14 mouse cellular contexts compared by ENCODE assay signal in genomic region chr11:101477552-101478211, GRCm38 (mm10). TPM values are rescaled to one million over a fixed set of nuclear protein-coding genes. Genes with fewer than 3 reads are reported as not detected.
DNase-seq lines count a peak whose midpoint lies in the region; ATAC-seq lines count a peak whose summit lies in the region.
"Had no signal": no experiment of that assay in that cellular context is flagged by ENCODE, and none has a peak within 500 bp of the region (broad histone marks: within the 10 kb centered on the region; RNA-seq: fewer than 3 reads in every experiment).

No protein-coding gene starts in this region.

- 61% methylated on average over 10 of the region's 10 CpGs for WGBS in heart, embryonic 10.5 days
- 52% methylated on average over 10 of the region's 10 CpGs for WGBS in forebrain, embryonic 10.5 days
- 12% methylated on average over 10 of the region's 10 CpGs for WGBS in hindbrain, embryonic 16.5 days
- WGBS in neural tube, embryonic 12.5 days = 23% methylated on average over 10 of the region's 10 CpGs
- WGBS in kidney, embryonic 15.5 days = 68% methylated on average over 10 of the region's 10 CpGs

- H3K4me1 ChIP-seq in heart, embryonic 10.5 days = peaks cover 44% of the 10 kb centered on the region
- peaks cover 47% of the 10 kb centered on the region for H3K4me1 ChIP-seq in forebrain, embryonic 10.5 days
- peaks cover 14% of the 10 kb centered on the region for H3K4me1 ChIP-seq in hindbrain, embryonic 16.5 days (ENCODE audit: control insufficient read depth, insufficient read depth, low read depth, low read length)
- peaks cover 33% of the 10 kb centered on the region for H3K4me1 ChIP-seq in neural tube, embryonic 12.5 days
- H3K4me1 ChIP-seq in kidney, embryonic 15.5 days = peaks cover 7% of the 10 kb centered on the region

- no peak overlapping the region for H3K4me3 ChIP-seq in heart, embryonic 10.5 days
- peak overlapping the region; percentile 18; the same call in 1 of the 2 replicates for H3K4me3 ChIP-seq in forebrain, embryonic 10.5 days
- no peak overlapping the region for H3K4me3 ChIP-seq in hindbrain, embryonic 16.5 days (ENCODE audit: low read length)
- peak overlapping the region; percentile 1; the same call in 1 of the 2 replicates for H3K4me3 ChIP-seq in neural tube, embryonic 12.5 days
- H3K4me3 ChIP-seq in kidney, embryonic 15.5 days (replicated peaks) = no peak overlapping the region
- H3K4me3 ChIP-seq: limb, embryonic 15.5 days had no signal

- ATAC-seq in hindbrain, embryonic 16.5 days = peak; percentile 66
- ATAC-seq in neural tube, embryonic 12.5 days (ENCODE audit: low FRiP score, low read depth) = peak; percentile 84
- no peak for ATAC-seq in kidney, embryonic 15.5 days (replicated peaks; ENCODE audit: low FRiP score)

- peak overlapping the region; percentile 42 for H3K27ac ChIP-seq in heart, embryonic 10.5 days
- peak overlapping the region; percentile 85 for H3K27ac ChIP-seq in forebrain, embryonic 10.5 days
- H3K27ac ChIP-seq in hindbrain, embryonic 16.5 days (ENCODE audit: low read depth, low read length) = peak overlapping the region; percentile 75
- peak overlapping the region; percentile 92 for H3K27ac ChIP-seq in neural tube, embryonic 12.5 days
- H3K27ac ChIP-seq in kidney, embryonic 15.5 days = no peak overlapping the region
- H3K27ac ChIP-seq: limb, embryonic 15.5 days had no signal

- H3K27me3 ChIP-seq in heart, embryonic 10.5 days (ENCODE audit: insufficient read depth, poor library complexity, severe bottlenecking) = no peaks in the 10 kb centered on the region
- no peaks in the 10 kb centered on the region for H3K27me3 ChIP-seq in forebrain, embryonic 10.5 days (ENCODE audit: poor library complexity, severe bottlenecking)
- H3K27me3 ChIP-seq in hindbrain, embryonic 16.5 days (replicated peaks; ENCODE audit: control insufficient read depth, insufficient read depth, low read length) = no peaks in the 10 kb centered on the region
- H3K27me3 ChIP-seq in neural tube, embryonic 12.5 days (replicated peaks) = no peaks in the 10 kb centered on the region
- H3K27me3 ChIP-seq in kidney, embryonic 15.5 days = no peaks in the 10 kb centered on the region

- H3K4me2 ChIP-seq in hindbrain, embryonic 16.5 days (ENCODE audit: low read length) = peak overlapping the region; percentile 3; the same call in 1 of the 2 replicates
- peak overlapping the region; percentile 50 for H3K4me2 ChIP-seq in neural tube, embryonic 12.5 days (replicated peaks)
- H3K4me2 ChIP-seq in kidney, embryonic 15.5 days = no peak overlapping the region
- H3K4me2 ChIP-seq: limb, embryonic 15.5 days had no signal

- DNase-seq in heart, embryonic 10.5 days (ENCODE audit: low spot score) = no peak
- no peak for DNase-seq in heart, adult 18-20 months
- no peak for DNase-seq in forebrain, embryonic 10.5 days (ENCODE audit: extremely low spot score, low spot score)
- no peak for DNase-seq in yolk sac, embryonic 10.5 days (ENCODE audit: low spot score)
- no peak for DNase-seq in thymus, postnatal 0 days (ENCODE audit: low spot score)
- DNase-seq: adrenal gland, adult 2 months; B cell, adult 2 months; cerebellum, adult 2 months; lung, postnatal 36 days had no signal

- H3K36me3 ChIP-seq in heart, embryonic 10.5 days = no peaks in the 10 kb centered on the region
- no peaks in the 10 kb centered on the region for H3K36me3 ChIP-seq in forebrain, embryonic 10.5 days (replicated peaks)
- no peaks in the 10 kb centered on the region for H3K36me3 ChIP-seq in hindbrain, embryonic 16.5 days (ENCODE audit: control insufficient read depth, insufficient read depth, low read length)
- no peaks in the 10 kb centered on the region for H3K36me3 ChIP-seq in neural tube, embryonic 12.5 days
- H3K36me3 ChIP-seq in kidney, embryonic 15.5 days = no peaks in the 10 kb centered on the region
- H3K36me3 ChIP-seq: limb, embryonic 15.5 days had no signal

- H3K9ac ChIP-seq in hindbrain, embryonic 16.5 days (ENCODE audit: low read depth, low read length) = no peak overlapping the region; the same call in 1 of the 2 replicates
- 0 out of 2 replicates have a peak overlapping the region, but pooled peaks have one; percentile 29 for H3K9ac ChIP-seq in neural tube, embryonic 12.5 days
- no peak overlapping the region for H3K9ac ChIP-seq in kidney, embryonic 15.5 days
- H3K9ac ChIP-seq: limb, embryonic 15.5 days had no signal

- no peaks in the 10 kb centered on the region for H3K9me3 ChIP-seq in heart, embryonic 10.5 days
- H3K9me3 ChIP-seq in forebrain, embryonic 10.5 days = no peaks in the 10 kb centered on the region
- no peaks in the 10 kb centered on the region for H3K9me3 ChIP-seq in hindbrain, embryonic 16.5 days (ENCODE audit: control insufficient read depth, low read length)
- no peaks in the 10 kb centered on the region for H3K9me3 ChIP-seq in neural tube, embryonic 12.5 days
- no peaks in the 10 kb centered on the region for H3K9me3 ChIP-seq in kidney, embryonic 15.5 days (replicated peaks)
- H3K9me3 ChIP-seq: limb, embryonic 15.5 days had no signal

RNA-seq across cellular contexts. Expression of gene Vat1, which starts 11.7 kb away (rescaled TPM):
- polyA plus RNA-seq in heart, embryonic 10.5 days (2016; fragmentation: Nextera tagmentation; extraction: Ambion mirVana) = 33.1 and 41.1 TPM in 2 replicates
- 10 to 100 TPM; 23.7 to 24.6 TPM for total RNA-seq in heart, adult 18-20 months (2021)
- 24.9 and 28.5 TPM in 2 replicates for polyA plus RNA-seq in forebrain, embryonic 10.5 days (2016; fragmentation: Nextera tagmentation; extraction: Ambion mirVana)
- 125 and 134 TPM in 2 replicates for polyA plus RNA-seq in hindbrain, embryonic 16.5 days (2015; fragmentation: Nextera tagmentation; extraction: Ambion mirVana)
- polyA plus RNA-seq in neural tube, embryonic 12.5 days (2016; fragmentation: Nextera tagmentation; extraction: Ambion mirVana) = 71.6 and 75.1 TPM in 2 replicates
- 24.7 and 25.3 TPM in 2 replicates for polyA plus RNA-seq in thymus, postnatal 0 days (2015; fragmentation: Nextera tagmentation; extraction: Ambion mirVana)
- polyA plus RNA-seq in kidney, embryonic 15.5 days (2015; fragmentation: Nextera tagmentation; extraction: Ambion mirVana) = 31.8 and 37.5 TPM in 2 replicates

RNA-seq across cellular contexts. Expression of gene Rnd2, which starts 12.9 kb away (rescaled TPM):
- 34.2 and 42.7 TPM in 2 replicates for polyA plus RNA-seq in heart, embryonic 10.5 days (2016; fragmentation: Nextera tagmentation; extraction: Ambion mirVana)
- 1 to 10 TPM; 5.1 to 6.2 TPM for total RNA-seq in heart, adult 18-20 months (2021)
- 28.1 and 36.9 TPM in 2 replicates for polyA plus RNA-seq in forebrain, embryonic 10.5 days (2016; fragmentation: Nextera tagmentation; extraction: Ambion mirVana)
- polyA plus RNA-seq in hindbrain, embryonic 16.5 days (2015; fragmentation: Nextera tagmentation; extraction: Ambion mirVana) = 83.2 and 90.6 TPM in 2 replicates
- 84.0 and 99.7 TPM in 2 replicates for polyA plus RNA-seq in neural tube, embryonic 12.5 days (2016; fragmentation: Nextera tagmentation; extraction: Ambion mirVana)
- polyA plus RNA-seq in thymus, postnatal 0 days (2015; fragmentation: Nextera tagmentation; extraction: Ambion mirVana) = 3.7 and 4.6 TPM in 2 replicates
- 9.0 and 11.4 TPM in 2 replicates for polyA plus RNA-seq in kidney, embryonic 15.5 days (2015; fragmentation: Nextera tagmentation; extraction: Ambion mirVana)

RNA-seq across cellular contexts. Expression of gene Ifi35, which starts 29.5 kb away (rescaled TPM):
- 9.4 and 9.8 TPM in 2 replicates for polyA plus RNA-seq in heart, embryonic 10.5 days (2016; fragmentation: Nextera tagmentation; extraction: Ambion mirVana)
- total RNA-seq in heart, adult 18-20 months (2021) = 10 to 100 TPM; 14.0 to 16.2 TPM
- 3.3 and 3.4 TPM in 2 replicates for polyA plus RNA-seq in forebrain, embryonic 10.5 days (2016; fragmentation: Nextera tagmentation; extraction: Ambion mirVana)
- polyA plus RNA-seq in hindbrain, embryonic 16.5 days (2015; fragmentation: Nextera tagmentation; extraction: Ambion mirVana) = 3.9 and 4.8 TPM in 2 replicates
- 3.4 and 4.3 TPM in 2 replicates for polyA plus RNA-seq in neural tube, embryonic 12.5 days (2016; fragmentation: Nextera tagmentation; extraction: Ambion mirVana)
- 86.4 and 87.4 TPM in 2 replicates for polyA plus RNA-seq in thymus, postnatal 0 days (2015; fragmentation: Nextera tagmentation; extraction: Ambion mirVana)
- polyA plus RNA-seq in kidney, embryonic 15.5 days (2015; fragmentation: Nextera tagmentation; extraction: Ambion mirVana) = 13.8 and 18.8 TPM in 2 replicates

RNA-seq across cellular contexts. Expression of gene Rpl27, which starts 35.6 kb away (rescaled TPM):
- 311 and 360 TPM in 2 replicates for polyA plus RNA-seq in heart, embryonic 10.5 days (2016; fragmentation: Nextera tagmentation; extraction: Ambion mirVana)
- 10 to 100 TPM; 45.0 to 48.0 TPM for total RNA-seq in heart, adult 18-20 months (2021)
- 499 and 505 TPM in 2 replicates for polyA plus RNA-seq in forebrain, embryonic 10.5 days (2016; fragmentation: Nextera tagmentation; extraction: Ambion mirVana)
- polyA plus RNA-seq in hindbrain, embryonic 16.5 days (2015; fragmentation: Nextera tagmentation; extraction: Ambion mirVana) = 204 and 207 TPM in 2 replicates
- 327 and 346 TPM in 2 replicates for polyA plus RNA-seq in neural tube, embryonic 12.5 days (2016; fragmentation: Nextera tagmentation; extraction: Ambion mirVana)
- 550 and 596 TPM in 2 replicates for polyA plus RNA-seq in thymus, postnatal 0 days (2015; fragmentation: Nextera tagmentation; extraction: Ambion mirVana)
- 369 and 421 TPM in 2 replicates for polyA plus RNA-seq in kidney, embryonic 15.5 days (2015; fragmentation: Nextera tagmentation; extraction: Ambion mirVana)

RNA-seq across cellular contexts. Expression of gene Ptges3l, which starts 52.5 kb away (rescaled TPM):
- polyA plus RNA-seq in heart, embryonic 10.5 days (2016; fragmentation: Nextera tagmentation; extraction: Ambion mirVana) = 57.6 and 95.1 TPM in 2 replicates
- 10 to 100 TPM; 52.7 to 61.5 TPM for total RNA-seq in heart, adult 18-20 months (2021)
- 2.3 and 3.8 TPM in 2 replicates for polyA plus RNA-seq in forebrain, embryonic 10.5 days (2016; fragmentation: Nextera tagmentation; extraction: Ambion mirVana)
- 3.1 and 3.9 TPM in 2 replicates for polyA plus RNA-seq in hindbrain, embryonic 16.5 days (2015; fragmentation: Nextera tagmentation; extraction: Ambion mirVana)
- 3.2 and 4.4 TPM in 2 replicates for polyA plus RNA-seq in neural tube, embryonic 12.5 days (2016; fragmentation: Nextera tagmentation; extraction: Ambion mirVana)
- polyA plus RNA-seq in thymus, postnatal 0 days (2015; fragmentation: Nextera tagmentation; extraction: Ambion mirVana) = 1.8 TPM in 2 replicates
- polyA plus RNA-seq in kidney, embryonic 15.5 days (2015; fragmentation: Nextera tagmentation; extraction: Ambion mirVana) = 12.3 and 12.6 TPM in 2 replicates
- total RNA-seq: hematopoietic stem cell, adult 5-6 weeks had no signal

Comparison
In these comparisons a context has a peak if more than half of its experiments do, and no peak if none do; other contexts are left out.
1. H3K4me3 ChIP-seq: peak in forebrain, embryonic 10.5 days (single experiment) and neural tube, embryonic 12.5 days (single experiment); none in heart, embryonic 10.5 days (single experiment), hindbrain, embryonic 16.5 days (single experiment) and kidney, embryonic 15.5 days (single experiment).